Mouse (Mus musculus) gastrocnemius, adult 2 months (tissue): ENCODE measurements around the gene Hsd3b7. TPM values are rescaled to one million over a fixed set of nuclear protein-coding genes. Genes with fewer than 3 reads are reported as not detected.

ENCODE experiments used
- DNase-seq: peaks from one replicate; pipeline ENCODE4 v3.0.0; 2022
- H3K27ac ChIP-seq: fragments of 200-600 bp; 2 replicates; pipeline ENCODE4 v1.8.1; 2022; ENCODE audit warnings: mild to moderate bottlenecking
- H3K4me3 ChIP-seq: fragments of 200-600 bp; 2 replicates; pipeline ENCODE4 v1.8.1; 2022; ENCODE audit warnings: mild to moderate bottlenecking, moderate library complexity
- CTCF ChIP-seq: fragments of 200-600 bp; IDR thresholded peaks from 2 replicates; pipeline ENCODE4 v1.8.1; 2022; ENCODE audit warnings: antibody characterized with exemption, mild to moderate bottlenecking, moderate library complexity
- intact Hi-C: fragments of 180-260 bp; cut with DNase I; formaldehyde crosslinking; loops from one replicate; pipeline ENCODE4 v1.15.1; 2025
- total RNA-seq, 2 experiments: library from RNA; stranded (reverse); gene quantifications; 2 replicates each; pipeline ENCODE4 v1.2.3; 2021

Gene Hsd3b7
- total RNA-seq, 2 experiments from 2014 or later: 4.7 to 6.2 TPM

GRCm38 (mm10) chr7:127811240-127811639 lies 10.8 kb downstream of the Hsd3b7 start:
- TF ChIP-seq CTCF: no peak
- no peak overlapping the region for H3K27ac ChIP-seq
- DNase-seq: no peak
- intact Hi-C loops: no loop called here
- no peak overlapping the region for H3K4me3 ChIP-seq

- Histone ChIP-seq H3K4me3 (no peak overlapping the region), H3K27ac (no peak overlapping the region)
- TF ChIP-seq CTCF: no peak
- DNase-seq: peak; percentile 0
- intact Hi-C loops: no loop called here
Observed at GRCm38 (mm10) chr7:127812292-127812691, 11.9 kb downstream of the Hsd3b7 start.

- peak; percentile 50 for DNase-seq
- TF ChIP-seq CTCF: no peak
- Histone ChIP-seq H3K27ac (peak overlapping the region; percentile 81), H3K4me3 (peak overlapping the region; percentile 56)
- intact Hi-C loops: no loop called here
Observed at GRCm38 (mm10) chr7:127813821-127814220, 13.4 kb downstream of the Hsd3b7 start.

GRCm38 (mm10) chr7:127814241-127814921 lies 14.0 kb downstream of the Hsd3b7 start:
- H3K27ac ChIP-seq: peak overlapping the region; percentile 81
- peak overlapping the region; percentile 56 for H3K4me3 ChIP-seq

GRCm38 (mm10) chr7:127815116-127815665 lies 14.8 kb downstream of the Hsd3b7 start:
- TF ChIP-seq CTCF: no peak
- peak overlapping the region; percentile 15; the same call in 1 of the 2 replicates for H3K4me3 ChIP-seq
- intact Hi-C loops: no loop called here
- peak overlapping the region; percentile 81 for H3K27ac ChIP-seq
- no peak for DNase-seq

More at GRCm38 (mm10) chr7:127814241-127814921, 14.0 kb downstream of the Hsd3b7 start:
- peak; percentile 89 for DNase-seq
- intact Hi-C loops: no loop called here
- no peak for TF ChIP-seq CTCF

GRCm38 (mm10) chr7:127815954-127816821 lies 15.8 kb downstream of the Hsd3b7 start:
- Histone ChIP-seq H3K4me3 (peak overlapping the region; percentile 19; the same call in 1 of the 2 replicates), H3K27ac (peak overlapping the region; percentile 81)
- peak; percentile 80 for DNase-seq
- intact Hi-C loops: no loop called here
- TF ChIP-seq CTCF: peak; percentile 38

GRCm38 (mm10) chr7:127817053-127817452 lies 16.6 kb downstream of the Hsd3b7 start:
- no peak for DNase-seq
- TF ChIP-seq CTCF: no peak
- H3K27ac ChIP-seq: peak overlapping the region; percentile 50
- intact Hi-C loops: no loop called here
- no peak overlapping the region for H3K4me3 ChIP-seq

- intact Hi-C loops: no loop called here
- TF ChIP-seq CTCF: no peak
- Histone ChIP-seq H3K27ac (peak overlapping the region; percentile 50), H3K4me3 (no peak overlapping the region)
- peak; percentile 2 for DNase-seq
Observed at GRCm38 (mm10) chr7:127817776-127818175, 17.4 kb downstream of the Hsd3b7 start.

- intact Hi-C loops: no loop called here
Observed at GRCm38 (mm10) chr7:127820836-127821509, 20.6 kb downstream of the Hsd3b7 start.

GRCm38 (mm10) chr7:127822494-127822893 lies 22.1 kb downstream of the Hsd3b7 start:
- no peak overlapping the region for H3K4me3 ChIP-seq
- intact Hi-C loops: no loop called here
- H3K27ac ChIP-seq: no peak overlapping the region
- no peak for DNase-seq
- TF ChIP-seq CTCF: no peak

More at GRCm38 (mm10) chr7:127820836-127821509, 20.6 kb downstream of the Hsd3b7 start:
- Histone ChIP-seq H3K4me3 (no peak overlapping the region), H3K27ac (no peak overlapping the region)
- TF ChIP-seq CTCF: no peak
- no peak for DNase-seq

GRCm38 (mm10) chr7:127823236-127824171 lies 23.1 kb downstream of the Hsd3b7 start:
- DNase-seq: no peak
- peak overlapping the region; percentile 71 for H3K4me3 ChIP-seq
- intact Hi-C loops: no loop called here
- H3K27ac ChIP-seq: peak overlapping the region; percentile 71
- no peak for TF ChIP-seq CTCF
